8 mouse cellular contexts compared by ENCODE assay signal in genomic region chr8:121113261-121113660, GRCm38 (mm10). TPM values are rescaled to one million over a fixed set of nuclear protein-coding genes. Genes with fewer than 3 reads are reported as not detected.
DNase-seq lines count a peak whose midpoint lies in the region; ATAC-seq and TF ChIP-seq lines count a peak whose summit lies in the region.

No protein-coding gene starts in this region.

- no peak overlapping the region for H3K9ac ChIP-seq in liver, embryonic 11.5 days (ENCODE audit: low read depth, low read length)
- H3K9ac ChIP-seq in stomach, embryonic 14.5 days (replicated peaks; ENCODE audit: low read depth, low read length): no peak overlapping the region

- peaks cover 3% of the 10 kb centered on the region; the same call in 1 of the 2 replicates for H3K4me1 ChIP-seq in bone marrow, adult 2 months (ENCODE audit: control insufficient read depth, insufficient read depth, low read length)
- no peaks in the 10 kb centered on the region for H3K4me1 ChIP-seq in embryonic fibroblast, embryonic 13.5 days (ENCODE audit: control insufficient read depth, insufficient read depth, low read length)
- H3K4me1 ChIP-seq in liver, embryonic 11.5 days (replicated peaks; ENCODE audit: control insufficient read depth, insufficient read depth, low read length): peaks cover 5% of the 10 kb centered on the region
- H3K4me1 ChIP-seq in stomach, embryonic 14.5 days (ENCODE audit: control insufficient read depth, insufficient read depth, low read length): peaks cover 15% of the 10 kb centered on the region

- H3K36me3 ChIP-seq in C2C12 (ENCODE audit: control insufficient read depth, insufficient read depth): no peaks in the 10 kb centered on the region
- no peaks in the 10 kb centered on the region for H3K36me3 ChIP-seq in liver, embryonic 11.5 days (ENCODE audit: control insufficient read depth, insufficient read depth, low read length)
- no peaks in the 10 kb centered on the region for H3K36me3 ChIP-seq in stomach, embryonic 14.5 days (ENCODE audit: control insufficient read depth, insufficient read depth, low read length)

- peak; percentile 87 to 96 for DNase-seq in heart, adult 9 months (ENCODE audit: low spot score in 2 of 2)
- peak; percentile 97 for DNase-seq in kidney, postnatal 10 days
- DNase-seq in liver, embryonic 11.5 days (ENCODE audit: low spot score): peak; percentile 92
- DNase-seq in natural killer cell, adult 2 months (ENCODE audit: low spot score in 2 of 2): peak; percentile 93 to 95

- no peaks in the 10 kb centered on the region for H3K9me3 ChIP-seq in liver, embryonic 11.5 days (ENCODE audit: control insufficient read depth, low read length)
- H3K9me3 ChIP-seq in stomach, embryonic 14.5 days (ENCODE audit: control insufficient read depth, low read depth, low read length): no peaks in the 10 kb centered on the region

- peak; percentile 94 for TF ChIP-seq CTCF in C2C12 (IDR thresholded peaks at IDR 0.05; ENCODE audit: control insufficient read depth, insufficient read depth, insufficient read length)
- TF ChIP-seq CTCF in bone marrow, adult 2 months (IDR thresholded peaks at IDR 0.05; ENCODE audit: control insufficient read depth, insufficient read depth, low read length): peak; percentile 95
- peak; percentile 94 for TF ChIP-seq CTCF in embryonic fibroblast, embryonic 13.5 days (IDR thresholded peaks at IDR 0.05; ENCODE audit: borderline replicate concordance, insufficient read depth, low read length)

- peaks cover 10% of the 10 kb centered on the region for H3K79me3 ChIP-seq in C2C12 (ENCODE audit: low read depth)

- peaks cover 22% of the 10 kb centered on the region for H3K79me2 ChIP-seq in C2C12 (ENCODE audit: control insufficient read depth, insufficient read depth)

- TF ChIP-seq POLR2A in bone marrow, adult 2 months (IDR thresholded peaks at IDR 0.05; ENCODE audit: borderline replicate concordance, control insufficient read depth, low read depth, low read length): no peak
- no peak for TF ChIP-seq POLR2A in embryonic fibroblast, embryonic 13.5 days (IDR thresholded peaks at IDR 0.05; ENCODE audit: low read depth, low read length)

- H3K27ac ChIP-seq in bone marrow, adult 2 months (ENCODE audit: control insufficient read depth, insufficient read depth, low read depth, low read length, poor library complexity): no peak overlapping the region
- no peak overlapping the region for H3K27ac ChIP-seq in embryonic fibroblast, embryonic 13.5 days (ENCODE audit: insufficient read depth, low read length)
- H3K27ac ChIP-seq in liver, embryonic 11.5 days (ENCODE audit: low read depth, low read length): no peak overlapping the region
- H3K27ac ChIP-seq in stomach, embryonic 14.5 days (ENCODE audit: low read length): no peak overlapping the region

- no peaks in the 10 kb centered on the region for H3K27me3 ChIP-seq in C2C12 (ENCODE audit: control insufficient read depth, insufficient read depth, insufficient read length)
- H3K27me3 ChIP-seq in liver, embryonic 11.5 days (replicated peaks; ENCODE audit: control insufficient read depth, insufficient read depth, low read length): peaks cover 56% of the 10 kb centered on the region
- H3K27me3 ChIP-seq in stomach, embryonic 14.5 days (ENCODE audit: control insufficient read depth, insufficient read depth, low read length): peaks cover 36% of the 10 kb centered on the region

- no peak overlapping the region for H3K4me3 ChIP-seq in C2C12 (ENCODE audit: insufficient read depth, poor library complexity, severe bottlenecking)
- H3K4me3 ChIP-seq in bone marrow, adult 2 months (replicated peaks; ENCODE audit: control insufficient read depth, low read depth, low read length): no peak overlapping the region
- no peak overlapping the region for H3K4me3 ChIP-seq in embryonic fibroblast, embryonic 13.5 days (ENCODE audit: insufficient read depth, low read length)
- no peak overlapping the region for H3K4me3 ChIP-seq in liver, embryonic 11.5 days (ENCODE audit: low read depth, low read length)
- no peak overlapping the region for H3K4me3 ChIP-seq in stomach, embryonic 14.5 days (ENCODE audit: low read depth, low read length)

- under 1% methylated on average over 21 of the region's 21 CpGs for WGBS in bone marrow, adult 2 months
- WGBS in liver, embryonic 11.5 days: 2% methylated on average over 21 of the region's 21 CpGs
- 1% methylated on average over 21 of the region's 21 CpGs for WGBS in stomach, embryonic 14.5 days

- no peak overlapping the region for H3K4me2 ChIP-seq in liver, embryonic 11.5 days
- peak overlapping the region; percentile 17; the same call in 1 of the 2 replicates for H3K4me2 ChIP-seq in stomach, embryonic 14.5 days (replicated peaks; ENCODE audit: low read depth, low read length)

- no peak overlapping the region for H3ac ChIP-seq in C2C12 (ENCODE audit: control insufficient read depth, insufficient read length, low read depth)

- peak; percentile 46 for ATAC-seq in liver, embryonic 11.5 days (replicated peaks; ENCODE audit: low FRiP score)
- peak; percentile 44; the same call in 1 of the 2 replicates for ATAC-seq in stomach, embryonic 14.5 days (ENCODE audit: insufficient number of reproducible peaks, insufficient read depth, low FRiP score, low read depth)

TF ChIP-seq in C2C12, 6 proteins besides CTCF, POLR2A, EP300 and RAD21:
- TF ChIP-seq MYOD1 (IDR thresholded peaks at IDR 0.05; ENCODE audit: control insufficient read depth, insufficient read length, low read depth) (no peak), FOSL1 (IDR thresholded peaks at IDR 0.05; ENCODE audit: insufficient read depth, low read length, poor library complexity, severe bottlenecking) (no peak), MYOG (IDR thresholded peaks at IDR 0.05; ENCODE audit: control insufficient read depth, extremely low read depth, insufficient read length) (no peak), MAX (IDR thresholded peaks at IDR 0.05) (no peak), CEBPB (IDR thresholded peaks at IDR 0.05; ENCODE audit: low read depth) (no peak), USF1 (IDR thresholded peaks at IDR 0.05; ENCODE audit: low read depth) (no peak)

RNA-seq across cellular contexts. Expression of gene Foxc2, which starts 2.7 kb away (rescaled TPM):
- polyA plus RNA-seq in C2C12 (2012; fragmentation: generic; extraction: Trizol): 22.9 TPM
- not detected in 2 replicates for polyA plus RNA-seq in bone marrow, adult 2 months (2011; ENCODE audit: insufficient read depth, insufficient read length, low replicate concordance, missing spikeins)
- 14.6 and 18.1 TPM in 2 replicates for polyA plus RNA-seq in embryonic fibroblast, embryonic 13.5 days (2011; ENCODE audit: insufficient read length, low read depth, missing spikeins)
- 2.6 and 3.4 TPM in 2 replicates for polyA plus RNA-seq in liver, embryonic 11.5 days (2014; fragmentation: Nextera tagmentation; extraction: Ambion mirVana)
- polyA plus RNA-seq in stomach, embryonic 14.5 days (2014; fragmentation: Nextera tagmentation; extraction: Ambion mirVana): 0.20 and 0.56 TPM in 2 replicates

RNA-seq across cellular contexts. Expression of gene Mthfsd, which starts 5.1 kb away (rescaled TPM):
- polyA plus RNA-seq in C2C12 (2012; fragmentation: generic; extraction: Trizol): 22.7 TPM
- polyA plus RNA-seq in bone marrow, adult 2 months (2011; ENCODE audit: insufficient read depth, insufficient read length, low replicate concordance, missing spikeins): 8.3 and 13.1 TPM in 2 replicates
- polyA plus RNA-seq in embryonic fibroblast, embryonic 13.5 days (2011; ENCODE audit: insufficient read length, low read depth, missing spikeins): 58.3 and 63.3 TPM in 2 replicates
- polyA plus RNA-seq in liver, embryonic 11.5 days (2014; fragmentation: Nextera tagmentation; extraction: Ambion mirVana): 48.1 and 50.6 TPM in 2 replicates
- 65.9 and 66.6 TPM in 2 replicates for polyA plus RNA-seq in stomach, embryonic 14.5 days (2014; fragmentation: Nextera tagmentation; extraction: Ambion mirVana)

RNA-seq across cellular contexts. Expression of gene Foxl1, which starts 14.5 kb away (rescaled TPM):
- 6.1 TPM for polyA plus RNA-seq in C2C12 (2012; fragmentation: generic; extraction: Trizol)
- 0.55 TPM in 1 of 2 replicates, not detected in the other for polyA plus RNA-seq in bone marrow, adult 2 months (2011; ENCODE audit: insufficient read depth, insufficient read length, low replicate concordance, missing spikeins)
- 1.1 and 2.0 TPM in 2 replicates for polyA plus RNA-seq in embryonic fibroblast, embryonic 13.5 days (2011; ENCODE audit: insufficient read length, low read depth, missing spikeins)
- 0.61 and 0.73 TPM in 2 replicates for polyA plus RNA-seq in liver, embryonic 11.5 days (2014; fragmentation: Nextera tagmentation; extraction: Ambion mirVana)
- 6.9 and 7.0 TPM in 2 replicates for polyA plus RNA-seq in stomach, embryonic 14.5 days (2014; fragmentation: Nextera tagmentation; extraction: Ambion mirVana)

RNA-seq across cellular contexts. Expression of gene Foxf1, which starts 29.1 kb away (rescaled TPM):
- 0.04 TPM for polyA plus RNA-seq in C2C12 (2012; fragmentation: generic; extraction: Trizol)
- 0.54 TPM in 1 of 2 replicates, not detected in the other for polyA plus RNA-seq in bone marrow, adult 2 months (2011; ENCODE audit: insufficient read depth, insufficient read length, low replicate concordance, missing spikeins)
- polyA plus RNA-seq in embryonic fibroblast, embryonic 13.5 days (2011; ENCODE audit: insufficient read length, low read depth, missing spikeins): 6.9 TPM in 2 replicates
- 37.6 and 37.8 TPM in 2 replicates for polyA plus RNA-seq in liver, embryonic 11.5 days (2014; fragmentation: Nextera tagmentation; extraction: Ambion mirVana)
- 147 and 163 TPM in 2 replicates for polyA plus RNA-seq in stomach, embryonic 14.5 days (2014; fragmentation: Nextera tagmentation; extraction: Ambion mirVana)
